Mouse (Mus musculus) cerebellum, postnatal 36 days (tissue): ENCODE measurements around the gene Foxo1.

ENCODE experiments used
- DNase-seq, 2 experiments: peaks; one replicate each; pipeline ENCODE4 v3.0.0; 2021 to 2022; ENCODE audit warnings: mixed read lengths in 2 of 2

Foxo1 gene

GRCm38 (mm10) chr3:52268737-52269513, 789 bp downstream of the Foxo1 start:
- peak; percentile 20 to 42 for DNase-seq

- peak; percentile 39 to 41 for DNase-seq
Observed at GRCm38 (mm10) chr3:52269514-52270351, 1.6 kb downstream of the Foxo1 start.

- DNase-seq: no peak
Observed at GRCm38 (mm10) chr3:52270511-52270910, 2.4 kb downstream of the Foxo1 start.

- no peak for DNase-seq
Observed at GRCm38 (mm10) chr3:52271376-52271775, 3.2 kb downstream of the Foxo1 start.

GRCm38 (mm10) chr3:52272376-52272865, 4.3 kb downstream of the Foxo1 start:
- DNase-seq: no peak

GRCm38 (mm10) chr3:52274475-52274874, 6.3 kb downstream of the Foxo1 start:
- DNase-seq: no peak

GRCm38 (mm10) chr3:52275037-52275555, 7.0 kb downstream of the Foxo1 start:
- no peak for DNase-seq

GRCm38 (mm10) chr3:52280681-52281080, 12.5 kb downstream of the Foxo1 start:
- DNase-seq: no peak

- no peak for DNase-seq
Observed at GRCm38 (mm10) chr3:52281882-52282281, 13.7 kb downstream of the Foxo1 start.

GRCm38 (mm10) chr3:52282369-52282768, 14.2 kb downstream of the Foxo1 start:
- no peak for DNase-seq

GRCm38 (mm10) chr3:52283521-52283920, 15.4 kb downstream of the Foxo1 start:
- DNase-seq: no peak

- no peak for DNase-seq
Observed at GRCm38 (mm10) chr3:52290811-52291210, 22.7 kb downstream of the Foxo1 start.

GRCm38 (mm10) chr3:52292498-52292897, 24.4 kb downstream of the Foxo1 start:
- no peak for DNase-seq

GRCm38 (mm10) chr3:52293946-52294345, 25.8 kb downstream of the Foxo1 start:
- DNase-seq: no peak

GRCm38 (mm10) chr3:52295688-52296087, 27.6 kb downstream of the Foxo1 start:
- DNase-seq: no peak

- no peak for DNase-seq
Observed at GRCm38 (mm10) chr3:52296224-52296760, 28.2 kb downstream of the Foxo1 start.

- DNase-seq: no peak
Observed at GRCm38 (mm10) chr3:52297291-52298018, 29.3 kb downstream of the Foxo1 start.

- DNase-seq: no peak
Observed at GRCm38 (mm10) chr3:52298683-52299082, 30.5 kb downstream of the Foxo1 start.

GRCm38 (mm10) chr3:52299376-52299775, 31.2 kb downstream of the Foxo1 start:
- no peak for DNase-seq

- no peak for DNase-seq
Observed at GRCm38 (mm10) chr3:52300517-52300916, 32.4 kb downstream of the Foxo1 start.

GRCm38 (mm10) chr3:52303301-52303700, 35.2 kb downstream of the Foxo1 start:
- peak in 1 of 2 experiments; percentile 8 for DNase-seq

GRCm38 (mm10) chr3:52308586-52309321, 40.6 kb downstream of the Foxo1 start:
- no peak for DNase-seq
